Mouse (Mus musculus) testis, postnatal 10 days (tissue): ENCODE results near the gene Vps39.

Source experiments
- DNase-seq: peaks from one replicate; pipeline ENCODE4 v3.0.0; 2021; ENCODE audit warnings: low spot score

Gene Vps39

GRCm38 (mm10) chr2:120352682-120353646, at the start of gene Vps39:
Vps39 (minus strand) TSS chr2:120353137.
- peak; percentile 96 for DNase-seq

GRCm38 (mm10) chr2:120397951-120398350, 45.0 kb upstream of the Vps39 start:
- DNase-seq, result no peak

DNA sequence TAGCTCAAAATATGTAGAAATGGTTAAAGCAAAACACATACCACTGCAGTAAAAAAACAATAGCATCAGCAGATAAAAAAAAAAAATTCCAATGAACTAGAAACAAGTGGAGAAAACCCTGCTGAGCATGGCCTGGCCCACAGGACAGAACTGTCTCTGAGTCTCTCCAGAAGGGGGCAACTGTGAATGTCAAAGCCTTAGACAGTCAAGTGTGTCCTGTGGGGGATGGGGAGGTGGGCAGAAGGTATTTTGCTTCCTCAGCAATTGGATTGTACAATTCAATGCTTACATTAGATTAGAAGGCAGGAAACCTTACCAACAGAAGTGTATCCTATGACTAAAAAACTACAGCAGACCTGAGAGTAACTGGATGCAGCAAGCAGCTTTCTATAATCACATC, 39.5 kb upstream of the Vps39 start:
- no peak for DNase-seq

DNA sequence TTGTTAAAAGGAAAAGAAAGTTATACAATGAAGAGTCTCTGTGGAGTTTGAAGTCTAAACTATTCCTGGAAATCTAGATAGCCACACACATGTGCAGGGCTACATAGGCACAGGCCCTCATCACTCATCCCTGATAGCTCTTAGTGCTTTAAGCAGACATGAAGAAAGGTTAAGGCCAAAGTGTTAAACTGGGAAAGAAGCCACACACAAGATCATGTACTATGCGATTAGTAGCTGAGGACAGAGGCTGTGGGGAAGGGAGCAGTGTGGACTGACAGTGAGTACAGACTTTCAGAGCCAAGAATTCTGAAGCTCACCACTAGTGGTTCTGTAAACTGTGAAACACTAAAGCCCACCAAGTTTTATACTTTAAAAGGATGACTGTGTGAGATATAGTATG, 38.0 kb upstream of the Vps39 start:
- no peak for DNase-seq

- DNase-seq, result no peak
Measured at GRCm38 (mm10) chr2:120389376-120389775, 36.4 kb upstream of the Vps39 start.

GRCm38 (mm10) chr2:120387291-120387690, 34.4 kb upstream of the Vps39 start:
- no peak for DNase-seq

- DNase-seq, result no peak
Measured at GRCm38 (mm10) chr2:120386264-120386663, 33.3 kb upstream of the Vps39 start.

DNA sequence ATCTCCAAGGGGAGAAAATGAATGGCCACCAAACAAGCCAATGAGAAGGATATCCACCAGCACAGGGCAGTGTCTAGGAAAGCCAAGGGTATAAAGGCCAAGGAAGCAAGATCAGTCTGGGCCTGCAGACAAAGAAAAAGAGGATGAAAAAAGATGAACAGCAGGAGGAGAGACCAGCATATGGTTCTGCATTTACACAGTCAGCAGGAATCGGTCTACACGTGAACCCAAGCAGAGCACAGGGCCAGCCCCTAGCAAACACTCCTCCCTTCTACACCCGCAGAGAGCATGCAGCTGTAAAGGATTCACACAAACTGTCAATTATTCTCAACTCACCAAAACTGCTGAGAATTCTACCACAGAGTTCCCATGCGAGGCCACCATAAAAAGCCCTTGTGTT, 20.9 kb upstream of the Vps39 start:
- DNase-seq, result no peak

- DNase-seq, result no peak
Measured at GRCm38 (mm10) chr2:120367416-120368207, 14.7 kb upstream of the Vps39 start.

DNA sequence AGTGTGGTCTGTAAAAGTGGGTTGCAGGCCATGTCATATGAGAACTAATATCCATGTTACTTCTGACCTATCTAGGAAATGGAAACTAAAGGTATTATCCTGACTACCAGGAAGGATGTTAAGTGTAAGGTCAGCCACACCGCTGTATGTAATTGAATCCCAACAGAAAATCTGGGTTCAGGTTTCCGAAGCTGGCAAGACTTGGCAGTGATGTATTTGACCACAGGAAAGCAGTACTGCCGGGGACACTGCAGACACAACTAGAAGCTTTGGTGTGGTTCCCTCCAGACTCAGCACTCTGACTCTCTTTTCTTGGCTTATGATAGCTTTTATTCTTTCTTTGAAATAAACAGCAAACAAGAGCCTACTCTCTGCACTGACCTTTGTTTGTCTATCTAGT, 13.6 kb upstream of the Vps39 start:
- no peak for DNase-seq

- DNase-seq, result no peak
Measured at GRCm38 (mm10) chr2:120360425-120360824, 7.5 kb upstream of the Vps39 start.

DNA sequence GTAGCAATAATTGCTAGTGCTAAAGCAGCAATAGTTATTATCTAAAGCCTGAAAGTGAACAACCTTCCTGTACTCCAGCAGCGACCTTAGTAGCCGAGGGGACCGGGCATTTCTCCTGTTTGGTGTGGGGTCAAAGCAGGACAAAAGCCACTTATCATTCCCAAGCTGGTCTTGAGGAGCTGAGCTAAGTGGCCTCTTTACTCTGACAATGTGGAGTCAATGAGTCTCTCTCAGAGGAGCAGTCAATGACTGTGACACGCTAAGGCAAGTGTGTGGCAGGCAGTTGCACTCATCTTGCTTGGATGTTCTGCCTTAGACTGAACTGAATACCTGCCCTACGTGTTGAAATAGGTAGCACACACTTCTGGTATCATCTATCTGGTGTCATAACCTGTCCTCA, 1.6 kb downstream of the Vps39 start:
- DNase-seq, result no peak

DNA sequence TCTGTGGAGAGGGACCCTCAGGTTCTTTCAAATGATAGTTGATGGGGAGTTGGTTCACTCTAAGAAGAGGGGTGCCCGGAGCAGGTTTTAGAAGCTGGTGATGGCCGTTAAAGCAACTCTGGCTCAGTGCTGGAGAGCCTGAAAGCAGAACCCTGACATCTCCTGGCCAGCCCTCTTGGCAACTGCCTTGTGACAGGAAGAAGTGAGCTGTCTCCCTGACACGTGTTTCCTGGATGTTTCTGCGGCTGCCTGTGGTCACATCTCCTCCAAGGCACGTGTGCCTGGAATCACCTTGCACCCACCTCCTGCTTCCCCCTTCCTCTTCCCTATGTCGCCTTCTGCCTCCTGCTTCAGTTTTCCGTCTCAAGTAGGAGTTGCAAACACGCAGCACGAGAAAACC, 4.8 kb downstream of the Vps39 start:
- DNase-seq, result no peak

DNA sequence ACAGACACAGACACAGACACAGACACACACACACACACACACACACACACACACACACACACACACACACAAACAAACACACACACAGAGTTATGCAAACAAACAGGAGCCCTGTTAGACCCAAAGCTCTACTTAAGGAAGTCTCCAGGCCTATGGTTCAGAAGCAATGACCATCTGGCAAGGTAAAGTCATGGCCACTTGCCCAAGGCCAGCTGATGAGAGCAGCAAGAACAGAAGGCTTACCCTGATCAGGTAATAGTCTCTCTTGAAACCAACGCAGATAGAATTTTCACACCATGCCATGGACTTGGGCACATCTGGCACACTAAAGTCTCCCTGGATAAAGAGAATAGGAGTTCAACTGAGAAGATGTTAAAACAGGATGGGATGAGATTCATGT, 11.2 kb downstream of the Vps39 start:
- DNase-seq, result peak; percentile 12

DNA sequence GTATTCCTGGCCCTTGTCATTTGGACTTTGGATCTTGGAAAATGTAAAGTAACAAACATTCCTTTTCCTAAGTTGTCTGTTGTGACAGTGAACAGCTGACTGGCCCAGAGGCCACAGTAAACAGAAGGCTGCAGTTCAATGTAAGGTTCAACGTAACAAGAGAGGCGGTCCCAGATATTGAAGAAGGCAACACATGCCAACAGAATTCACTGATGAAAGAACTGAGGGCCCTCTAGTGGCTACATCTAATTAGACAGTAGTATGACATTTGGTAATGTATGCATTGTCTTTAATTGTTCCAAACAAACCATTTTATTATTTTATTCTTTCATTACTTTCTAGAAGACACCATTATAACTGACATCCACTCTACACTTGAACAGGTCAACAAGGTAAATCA, 15.1 kb downstream of the Vps39 start:
- DNase-seq, result no peak

DNA sequence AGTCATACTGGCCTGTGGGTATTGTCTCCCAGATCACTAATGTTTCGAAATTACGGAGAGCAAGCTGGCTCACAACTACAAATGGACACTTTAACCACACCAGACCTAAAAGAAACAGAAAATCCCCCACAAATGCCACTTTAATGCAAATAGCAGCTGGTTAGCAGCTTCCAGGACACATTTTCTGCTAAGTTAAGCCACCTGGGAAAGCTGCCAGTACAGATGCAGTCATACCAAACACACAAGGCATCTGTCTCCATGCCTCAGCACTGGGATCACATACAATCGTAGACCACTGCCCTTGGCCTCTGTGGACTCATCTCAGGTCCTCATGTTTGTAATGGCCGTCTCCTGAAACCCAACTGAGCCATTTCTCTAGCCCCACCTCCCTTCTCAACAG, 21.4 kb downstream of the Vps39 start:
- DNase-seq, result no peak

- DNase-seq, result no peak
Measured at GRCm38 (mm10) chr2:120315077-120315476, 37.9 kb downstream of the Vps39 start.

GRCm38 (mm10) chr2:120314487-120314886, 38.5 kb downstream of the Vps39 start:
- no peak for DNase-seq

GRCm38 (mm10) chr2:120313976-120314375, 39.0 kb downstream of the Vps39 start, which contains the start of gene Pla2g4f:
Pla2g4f (minus strand) TSS chr2:120314165.
- no peak for DNase-seq

GRCm38 (mm10) chr2:120312276-120312825, 40.6 kb downstream of the Vps39 start:
- DNase-seq, result no peak

DNA sequence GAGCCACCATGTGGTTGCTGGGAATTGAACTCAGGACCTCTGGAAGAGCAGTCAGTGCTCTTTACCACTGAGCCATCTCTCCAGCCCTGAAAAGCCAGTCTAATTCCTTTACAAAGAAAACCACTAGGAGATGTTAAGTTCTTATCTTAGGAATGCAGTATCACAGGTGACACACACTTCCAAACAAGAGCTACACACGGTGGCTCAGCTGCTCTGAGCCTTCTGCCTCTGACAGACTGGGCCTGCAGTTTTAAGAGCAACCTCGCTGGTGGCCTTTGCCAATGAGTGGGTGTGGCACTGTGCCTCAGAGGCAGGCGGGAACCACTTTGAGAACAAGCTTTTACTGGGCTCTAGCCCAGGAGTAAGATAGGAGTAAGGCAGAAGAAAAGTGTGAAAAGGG, 48.8 kb downstream of the Vps39 start:
- no peak for DNase-seq

- no peak for DNase-seq
Measured at GRCm38 (mm10) chr2:120301076-120301475, 51.9 kb downstream of the Vps39 start.

DNA sequence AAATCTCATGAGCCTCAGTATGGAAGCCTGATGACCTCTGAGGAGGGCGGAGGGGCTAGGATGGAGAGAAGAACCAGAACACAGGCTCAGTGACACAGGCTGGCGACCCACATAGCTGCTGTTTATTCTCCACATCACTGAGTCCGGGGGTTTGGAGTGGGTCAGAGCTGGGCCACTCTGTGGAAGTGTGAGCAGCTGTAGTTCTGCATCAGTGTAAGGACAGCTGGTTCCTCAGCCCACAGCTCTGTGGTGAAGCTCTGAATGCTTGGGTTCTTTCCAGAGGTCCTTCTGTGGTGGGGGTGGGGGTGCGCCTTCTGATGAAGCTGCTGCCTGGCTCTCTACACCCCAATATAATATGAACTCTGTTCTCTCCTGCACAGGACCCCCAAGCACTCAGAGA, 53.1 kb downstream of the Vps39 start:
- no peak for DNase-seq
